Mouse (Mus musculus) bone marrow macrophage, adult 2 months (primary cell): ENCODE data around the gene Gins2.

Source experiments
- CTCF ChIP-seq: IDR thresholded peaks from 2 replicates; pipeline ENCODE4 v1.5.1; 2012; ENCODE audit warnings: low read depth, mild to moderate bottlenecking, low read length, moderate library complexity
- POLR2A ChIP-seq: IDR thresholded peaks from 2 replicates; pipeline ENCODE4 v1.6.1; 2012; ENCODE audit warnings: mild to moderate bottlenecking, low read depth, low read length, borderline replicate concordance

DNA sequence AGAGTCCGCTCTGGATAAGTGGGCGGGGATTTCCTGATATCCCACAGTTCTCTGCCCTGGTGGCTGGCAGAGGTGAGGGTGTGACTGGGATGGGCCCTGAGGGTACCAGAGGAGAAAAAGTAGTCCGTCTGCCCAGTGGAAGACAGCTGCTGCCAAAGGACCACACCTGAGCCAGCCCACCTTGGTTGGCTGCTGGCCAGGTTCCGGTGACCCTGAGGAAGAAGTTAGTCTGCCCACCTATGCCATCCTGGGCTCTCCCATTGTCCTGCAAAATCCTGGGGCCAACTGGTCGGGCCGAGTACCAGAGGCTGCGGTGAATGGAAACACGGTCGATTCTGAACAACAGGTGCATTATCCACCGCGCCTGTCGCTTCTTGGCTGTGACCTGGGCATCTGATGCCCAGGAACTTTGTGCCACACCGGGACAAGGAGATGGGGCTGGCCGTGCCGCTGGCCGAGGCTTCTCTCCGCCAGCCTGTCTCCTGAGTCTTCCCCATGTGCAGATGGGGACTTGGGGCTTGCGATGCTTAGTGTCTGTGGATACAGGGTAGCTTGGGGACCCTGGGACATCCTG, 34.6 kb downstream of the Gins2 start:
- TF ChIP-seq POLR2A (no peak), CTCF (no peak)
